Mouse (Mus musculus) neural tube, embryonic 13.5 days (tissue): Measurements from ENCODE around the gene Abhd16a. TPM values are rescaled to one million over a fixed set of nuclear protein-coding genes. Genes with fewer than 3 reads are reported as not detected.

Source experiments
- ATAC-seq: fragments of 200-750 bp; cut with Nextera tagmentation; 2 replicates; pipeline ENCODE4 v1.8.0; 2017; ENCODE audit warnings: low read depth, mild to moderate bottlenecking, moderate TSS enrichment, moderate library complexity
- H3K27ac ChIP-seq: fragments of 300-500 bp; sonication (generic); replicated peaks from 2 replicates; pipeline ENCODE4 v1.5.1; 2015; ENCODE audit warnings: moderate library complexity, mild to moderate bottlenecking, inconsistent platforms
- H3K27me3 ChIP-seq: fragments of 300-500 bp; sonication (generic); 2 replicates; pipeline ENCODE4 v1.6.1; 2015; ENCODE audit warnings: mild to moderate bottlenecking, inconsistent platforms
- H3K36me3 ChIP-seq: fragments of 300-500 bp; sonication (generic); 2 replicates; pipeline ENCODE4 v1.6.1; 2015; ENCODE audit warnings: mild to moderate bottlenecking, inconsistent platforms
- H3K4me1 ChIP-seq: fragments of 300-500 bp; sonication (generic); replicated peaks from 2 replicates; pipeline ENCODE4 v1.6.1; 2015; ENCODE audit warnings: inconsistent platforms
- H3K4me2 ChIP-seq: fragments of 300-500 bp; sonication (generic); 2 replicates; pipeline ENCODE4 v1.6.1; 2015; ENCODE audit warnings: inconsistent platforms, mild to moderate bottlenecking, moderate library complexity
- H3K4me3 ChIP-seq: fragments of 300-500 bp; sonication (generic); 2 replicates; pipeline ENCODE4 v1.5.1; 2015; ENCODE audit warnings: mild to moderate bottlenecking, inconsistent platforms
- H3K9ac ChIP-seq: fragments of 300-500 bp; sonication (generic); 2 replicates; pipeline ENCODE4 v1.6.1; 2015; ENCODE audit warnings: moderate library complexity, mild to moderate bottlenecking, inconsistent platforms
- H3K9me3 ChIP-seq: fragments of 300-500 bp; sonication (generic); 2 replicates; pipeline ENCODE4 v1.6.1; 2016; ENCODE audit warnings: inconsistent platforms
- WGBS: fragments of 180-500 bp; shearing (Covaris S2); methylation state at CpG from one replicate; pipeline ENCODE4 v1.1.7; 2015; 5-methylcytosine and 5-hydroxymethylcytosine counted together
- polyA plus RNA-seq: library from polyadenylated mRNA; unstranded; fragments of >200 nt; fragmentation: Nextera tagmentation; extraction: Ambion mirVana; gene quantifications from 2 replicates; pipeline ENCODE4 v1.2.1, GENCODE M21; 2015

The Abhd16a gene
- polyA plus RNA-seq, 1 experiment from 2014 or later: 104 TPM

DNA sequence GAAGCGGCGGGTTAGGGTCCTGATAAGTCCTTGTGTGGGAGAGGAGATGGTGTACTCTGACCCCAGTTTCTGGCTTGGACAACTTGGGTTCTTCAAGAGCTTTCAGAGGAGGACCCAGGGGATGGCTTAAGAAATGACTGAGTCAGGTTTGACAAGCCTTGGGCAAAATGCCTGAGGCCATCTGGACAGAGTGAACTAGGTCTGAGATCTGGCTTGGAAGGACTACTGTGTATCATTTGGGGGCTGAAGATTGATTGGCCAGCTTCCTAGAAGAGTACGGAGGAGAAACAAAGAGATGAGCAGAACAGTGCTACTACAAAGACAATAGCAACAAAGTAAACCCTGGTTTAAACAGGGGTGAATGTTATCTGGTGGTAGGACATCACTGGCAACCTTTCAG lies 25.6 kb upstream of the Abhd16a start:
- no peak overlapping the region for H3K4me3 ChIP-seq
- peaks cover 26% of the 10 kb centered on the region for H3K36me3 ChIP-seq
- WGBS: 87% methylated on average over 3 of the region's 3 CpGs
- ATAC-seq: no peak
- no peak overlapping the region for H3K4me2 ChIP-seq
- no peak overlapping the region for H3K27ac ChIP-seq
- H3K9me3 ChIP-seq: no peaks in the 10 kb centered on the region
- H3K4me1 ChIP-seq: peaks cover 39% of the 10 kb centered on the region
- peaks cover 54% of the 10 kb centered on the region for H3K27me3 ChIP-seq
- H3K9ac ChIP-seq: no peak overlapping the region

DNA sequence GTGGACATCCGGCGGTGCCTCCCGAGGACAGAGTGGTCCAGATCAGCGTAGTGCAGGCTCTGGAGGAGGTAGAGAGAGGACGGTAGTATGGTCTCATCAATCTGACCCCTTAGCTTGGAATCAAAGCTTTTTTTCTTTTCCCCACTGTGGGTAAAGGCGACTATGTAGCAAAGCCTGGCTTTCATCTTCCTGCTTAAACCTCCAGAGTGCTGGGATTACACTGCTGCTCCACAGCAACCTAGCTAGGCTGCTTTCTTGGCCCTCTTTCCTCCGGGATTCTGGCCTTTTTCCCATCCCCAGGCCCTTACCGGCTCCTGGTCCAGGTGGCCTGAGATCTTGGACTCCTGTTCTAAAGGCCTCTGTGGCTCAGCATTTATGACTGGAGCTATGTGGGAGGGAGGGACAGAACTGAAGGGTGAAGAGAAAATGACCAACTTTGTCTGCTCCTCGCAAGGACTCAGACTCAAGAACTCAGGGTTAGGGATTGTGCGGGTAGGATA lies 24.6 kb upstream of the Abhd16a start:
- Histone ChIP-seq H3K27me3 (peaks cover 54% of the 10 kb centered on the region), H3K9ac (peak overlapping the region; percentile 59; the same call in 1 of the 2 replicates)
- WGBS: 23% methylated on average over 10 of the region's 10 CpGs

GRCm38 (mm10) chr17:35064951-35065947 lies 23.8 kb upstream of the Abhd16a start, which contains the start of gene Ly6g6c:
Gene Ly6g6c (plus strand): TSS chr17:35065388.
- H3K27ac ChIP-seq: no peak within 1 kb of the TSS
- peak within 1 kb of the TSS; percentile 28 for H3K4me3 ChIP-seq
- under 1% methylated on average over 48 of the region's 48 CpGs for WGBS
- no peak for ATAC-seq
- peak within 1 kb of the TSS; percentile 55 for H3K4me2 ChIP-seq
- peaks cover 26% of the 10 kb centered on the region for H3K36me3 ChIP-seq
- H3K27me3 ChIP-seq: peaks cover 54% of the 10 kb centered on the region
- peak within 1 kb of the TSS; percentile 59 for H3K9ac ChIP-seq
- H3K4me1 ChIP-seq: peaks cover 28% of the 10 kb centered on the region
- H3K9me3 ChIP-seq: no peaks in the 10 kb centered on the region

More for the DNA sequence above, 24.6 kb upstream of the Abhd16a start:
- no peak for ATAC-seq
- Histone ChIP-seq H3K9me3 (no peaks in the 10 kb centered on the region), H3K4me3 (0 out of 2 replicates have a peak overlapping the region, but pooled peaks have one; percentile 28), H3K36me3 (peaks cover 26% of the 10 kb centered on the region), H3K27ac (no peak overlapping the region), H3K4me1 (peaks cover 35% of the 10 kb centered on the region), H3K4me2 (peak overlapping the region; percentile 55)

DNA sequence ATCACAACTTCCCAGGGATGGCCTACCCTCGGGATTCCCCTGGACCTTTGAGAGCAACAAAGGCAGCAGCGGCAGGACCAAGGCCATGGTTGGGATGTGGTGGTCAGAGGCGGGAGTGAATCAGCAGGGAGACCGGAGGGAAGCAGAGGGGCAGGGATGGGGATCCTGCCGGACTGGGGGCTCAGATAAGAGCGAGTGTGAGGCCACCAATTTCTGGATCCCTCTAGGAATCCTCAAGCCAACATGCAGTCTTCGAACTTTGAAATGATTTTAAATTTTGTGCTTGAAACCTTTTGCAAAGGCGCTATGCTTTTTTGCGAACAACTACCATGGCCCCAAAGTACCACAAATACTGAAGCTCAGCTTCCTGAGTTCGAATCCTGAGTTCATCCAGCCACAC lies 23.0 kb upstream of the Abhd16a start, which contains the start of gene Mpig6b:
Gene Mpig6b, minus strand, starts transcription at position 101 of the 400 bp plus-strand sequence.
- WGBS: 46% methylated on average over 10 of the region's 10 CpGs
- peak within 1 kb of the TSS; percentile 55 for H3K4me2 ChIP-seq
- peak within 1 kb of the TSS; percentile 59 for H3K9ac ChIP-seq
- ATAC-seq: no peak
- peaks cover 54% of the 10 kb centered on the region for H3K27me3 ChIP-seq
- H3K9me3 ChIP-seq: no peaks in the 10 kb centered on the region
- H3K4me1 ChIP-seq: peaks cover 20% of the 10 kb centered on the region
- no peak within 1 kb of the TSS for H3K27ac ChIP-seq
- H3K36me3 ChIP-seq: peaks cover 19% of the 10 kb centered on the region
- H3K4me3 ChIP-seq: peak within 1 kb of the TSS; percentile 28

DNA sequence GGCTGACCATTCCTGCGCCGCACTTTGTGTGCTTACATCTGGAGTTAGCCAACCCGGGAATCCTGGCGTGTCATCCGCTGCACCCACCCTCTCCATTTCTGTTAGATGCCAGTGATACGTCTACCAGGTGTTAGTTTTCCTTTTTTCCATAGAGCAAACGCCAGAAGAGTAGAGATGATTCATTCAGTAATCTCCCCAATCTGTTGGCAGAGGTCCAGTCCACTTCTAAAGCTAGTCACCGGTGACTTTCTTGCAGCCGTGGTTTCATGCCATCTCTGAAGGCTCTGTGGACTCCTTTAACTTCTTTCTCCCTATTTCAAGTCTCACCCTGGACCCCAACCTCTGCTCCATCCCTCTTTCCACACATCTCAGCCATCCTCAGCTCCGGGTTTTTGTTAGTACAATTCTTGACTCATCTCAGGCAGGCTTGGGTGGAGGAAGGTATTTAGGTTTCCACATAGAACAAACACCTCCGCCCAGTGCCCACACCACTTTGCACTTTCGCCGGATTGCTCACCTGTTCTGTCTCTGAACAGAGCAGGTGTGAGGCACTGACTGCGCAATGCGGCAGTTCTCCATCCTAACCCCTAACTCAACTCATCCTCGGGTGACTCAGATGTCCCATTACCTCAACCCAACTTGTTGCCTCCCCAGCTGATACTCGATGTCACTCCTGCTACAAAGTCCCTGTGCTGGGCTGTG lies 20.7 kb upstream of the Abhd16a start:
- H3K4me2 ChIP-seq: no peak overlapping the region
- no peak for ATAC-seq
- H3K27me3 ChIP-seq: peaks cover 47% of the 10 kb centered on the region
- H3K4me1 ChIP-seq: peaks cover 17% of the 10 kb centered on the region
- H3K9ac ChIP-seq: no peak overlapping the region
- peaks cover 3% of the 10 kb centered on the region; the same call in 1 of the 2 replicates for H3K36me3 ChIP-seq
- no peak overlapping the region for H3K4me3 ChIP-seq
- H3K9me3 ChIP-seq: no peaks in the 10 kb centered on the region
- whole genome bisulfite sequencing: 87% methylated on average over 17 of the region's 17 CpGs
- no peak overlapping the region for H3K27ac ChIP-seq

- 67% methylated on average over 6 of the region's 6 CpGs for WGBS
- no peak overlapping the region for H3K9ac ChIP-seq
- ATAC-seq: no peak
- no peak overlapping the region for H3K4me2 ChIP-seq
- no peaks in the 10 kb centered on the region for H3K36me3 ChIP-seq
- H3K9me3 ChIP-seq: no peaks in the 10 kb centered on the region
- H3K4me1 ChIP-seq: 0 out of 2 replicates have a peak, but pooled peaks cover 4% of the 10 kb centered on the region
- peaks cover 24% of the 10 kb centered on the region for H3K27me3 ChIP-seq
- H3K27ac ChIP-seq: no peak overlapping the region
- no peak overlapping the region for H3K4me3 ChIP-seq
Observed at GRCm38 (mm10) chr17:35070556-35071229, 18.4 kb upstream of the Abhd16a start.

GRCm38 (mm10) chr17:35071454-35071853 lies 17.6 kb upstream of the Abhd16a start:
- no peak overlapping the region for H3K4me2 ChIP-seq
- H3K9me3 ChIP-seq: no peaks in the 10 kb centered on the region
- H3K9ac ChIP-seq: no peak overlapping the region
- 0 out of 2 replicates have a peak, but pooled peaks cover 3% of the 10 kb centered on the region for H3K4me1 ChIP-seq
- no peak overlapping the region for H3K4me3 ChIP-seq
- H3K27ac ChIP-seq: no peak overlapping the region
- peaks cover 17% of the 10 kb centered on the region for H3K27me3 ChIP-seq
- 78% methylated on average over 9 of the region's 9 CpGs for WGBS
- ATAC-seq: no peak
- no peaks in the 10 kb centered on the region for H3K36me3 ChIP-seq

DNA sequence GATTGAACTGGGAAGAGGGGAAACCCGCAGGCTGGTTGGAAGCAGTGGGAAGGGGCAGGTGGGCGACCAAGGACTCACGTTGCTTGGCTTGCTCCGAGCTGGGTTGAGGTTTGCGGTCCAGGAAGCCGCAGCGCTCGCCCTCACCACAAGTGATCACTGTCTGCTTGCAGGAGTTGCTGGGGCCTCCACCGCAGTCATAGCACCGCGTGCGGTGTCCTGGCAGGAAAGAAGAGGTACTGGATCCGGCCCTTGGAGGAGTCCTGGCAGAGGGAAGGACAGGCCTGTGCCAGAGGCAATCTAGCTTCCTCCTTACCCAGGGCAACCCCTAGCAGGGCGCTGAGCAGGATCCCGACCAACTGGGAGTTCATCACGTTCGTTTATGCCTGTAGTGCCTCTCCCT lies 15.0 kb upstream of the Abhd16a start:
- Histone ChIP-seq H3K36me3 (no peaks in the 10 kb centered on the region), H3K27me3 (no peaks in the 10 kb centered on the region), H3K4me2 (no peak overlapping the region), H3K27ac (no peak overlapping the region), H3K4me1 (peaks cover 22% of the 10 kb centered on the region), H3K4me3 (no peak overlapping the region), H3K9me3 (no peaks in the 10 kb centered on the region), H3K9ac (no peak overlapping the region)
- ATAC-seq: no peak
- WGBS: 42% methylated on average over 17 of the region's 17 CpGs

- WGBS: 26% methylated on average over 10 of the region's 10 CpGs
- Histone ChIP-seq H3K27ac (no peak within 1 kb of the TSS), H3K9ac (peak within 1 kb of the TSS; percentile 59), H3K4me1 (peaks cover 18% of the 10 kb centered on the region), H3K36me3 (no peaks in the 10 kb centered on the region), H3K4me3 (peak within 1 kb of the TSS; percentile 15), H3K4me2 (peak within 1 kb of the TSS; percentile 47), H3K27me3 (no peaks in the 10 kb centered on the region), H3K9me3 (no peaks in the 10 kb centered on the region)
- ATAC-seq: no peak
Observed at GRCm38 (mm10) chr17:35076507-35077176, 12.4 kb upstream of the Abhd16a start, which contains the start of gene Ly6g6e. Gene Ly6g6e (plus strand): TSS chr17:35076902.

GRCm38 (mm10) chr17:35077285-35077684 lies 11.8 kb upstream of the Abhd16a start:
- Histone ChIP-seq H3K9ac (peak overlapping the region; percentile 59), H3K27me3 (no peaks in the 10 kb centered on the region), H3K4me1 (peaks cover 18% of the 10 kb centered on the region), H3K4me3 (peak overlapping the region; percentile 15), H3K27ac (no peak overlapping the region), H3K9me3 (no peaks in the 10 kb centered on the region), H3K36me3 (no peaks in the 10 kb centered on the region), H3K4me2 (peak overlapping the region; percentile 47)
- WGBS: 22% methylated on average over 2 of the region's 2 CpGs
- no peak for ATAC-seq

- H3K4me3 ChIP-seq: peak within 1 kb of the TSS; percentile 15
- H3K27me3 ChIP-seq: no peaks in the 10 kb centered on the region
- 11% methylated on average over 14 of the region's 14 CpGs for WGBS
- peaks cover 18% of the 10 kb centered on the region for H3K4me1 ChIP-seq
- no peaks in the 10 kb centered on the region for H3K9me3 ChIP-seq
- no peaks in the 10 kb centered on the region for H3K36me3 ChIP-seq
- H3K9ac ChIP-seq: peak within 1 kb of the TSS; percentile 59
- peak; percentile 62 for ATAC-seq
- H3K27ac ChIP-seq: no peak within 1 kb of the TSS
- H3K4me2 ChIP-seq: peak within 1 kb of the TSS; percentile 47
Observed at GRCm38 (mm10) chr17:35077786-35078233, 11.3 kb upstream of the Abhd16a start, which contains the start of gene Ly6g6d. Gene Ly6g6d (minus strand): TSS chr17:35078065.
